Mouse (Mus musculus): ENCODE results near the gene Akt1s1. TPM values are rescaled to one million over a fixed set of nuclear protein-coding genes. Genes with fewer than 3 reads are reported as not detected.

Akt1s1 gene
- polyA plus RNA-seq, 1 experiment from 2014 or later, result 108 TPM

- H3K36me3 ChIP-seq, result peaks cover 43% of the 10 kb centered on the region
- no peak overlapping the region for H3K4me3 ChIP-seq
- H3K4me2 ChIP-seq, result no peak overlapping the region
- no peak overlapping the region for H3K9ac ChIP-seq
- no peaks in the 10 kb centered on the region for H3K9me3 ChIP-seq (replicated peaks)
- no peak for ATAC-seq (ENCODE audit: insufficient number of reproducible peaks, low FRiP score)
- H3K27me3 ChIP-seq (replicated peaks), result no peaks in the 10 kb centered on the region
- H3K27ac ChIP-seq (ENCODE audit: poor library complexity, severe bottlenecking), result no peak overlapping the region
- 94% methylated on average over 5 of the region's 5 CpGs for WGBS
- H3K4me1 ChIP-seq (replicated peaks), result peaks cover 30% of the 10 kb centered on the region
Measured at GRCm38 (mm10) chr7:44828706-44829105, 20.1 kb upstream of the Akt1s1 start.

- Histone ChIP-seq H3K36me3 (peaks cover 43% of the 10 kb centered on the region), H3K27ac (ENCODE audit: poor library complexity, severe bottlenecking) (no peak overlapping the region), H3K4me3 (no peak overlapping the region), H3K4me1 (replicated peaks) (0 out of 2 replicates have a peak, but pooled peaks cover 3% of the 10 kb centered on the region), H3K4me2 (no peak overlapping the region), H3K9me3 (replicated peaks) (no peaks in the 10 kb centered on the region), H3K9ac (no peak overlapping the region), H3K27me3 (replicated peaks) (no peaks in the 10 kb centered on the region; the same call in 1 of the 2 replicates)
- ATAC-seq (ENCODE audit: insufficient number of reproducible peaks, low FRiP score), result no peak
- WGBS, result 76% methylated on average over 4 of the region's 4 CpGs
Measured at GRCm38 (mm10) chr7:44832763-44833162, 16.0 kb upstream of the Akt1s1 start.

GRCm38 (mm10) chr7:44835373-44836015 is 13.3 kb upstream of the Akt1s1 start:
- no peaks in the 10 kb centered on the region for H3K9me3 ChIP-seq (replicated peaks)
- no peak for ATAC-seq (ENCODE audit: insufficient number of reproducible peaks, low FRiP score)
- no peak overlapping the region for H3K9ac ChIP-seq
- 85% methylated on average over 1 of the region's 1 CpGs for WGBS
- no peak overlapping the region for H3K4me2 ChIP-seq
- H3K4me3 ChIP-seq, result no peak overlapping the region
- no peak overlapping the region for H3K27ac ChIP-seq (ENCODE audit: poor library complexity, severe bottlenecking)
- H3K27me3 ChIP-seq (replicated peaks), result peaks cover 21% of the 10 kb centered on the region
- peaks cover 21% of the 10 kb centered on the region for H3K36me3 ChIP-seq
- peaks cover 20% of the 10 kb centered on the region for H3K4me1 ChIP-seq (replicated peaks)

GRCm38 (mm10) chr7:44836016-44836404 is 12.8 kb upstream of the Akt1s1 start:
- Histone ChIP-seq H3K4me1 (replicated peaks) (peaks cover 19% of the 10 kb centered on the region), H3K27ac (ENCODE audit: poor library complexity, severe bottlenecking) (no peak overlapping the region), H3K4me3 (no peak overlapping the region), H3K4me2 (no peak overlapping the region), H3K36me3 (peaks cover 21% of the 10 kb centered on the region), H3K9me3 (replicated peaks) (no peaks in the 10 kb centered on the region), H3K27me3 (replicated peaks) (peaks cover 26% of the 10 kb centered on the region), H3K9ac (no peak overlapping the region)
- no peak for ATAC-seq (ENCODE audit: insufficient number of reproducible peaks, low FRiP score)
- WGBS, result 44% methylated on average over 3 of the region's 3 CpGs

- H3K4me1 ChIP-seq (replicated peaks), result peaks cover 17% of the 10 kb centered on the region
- H3K4me3 ChIP-seq, result no peak overlapping the region
- ATAC-seq (ENCODE audit: insufficient number of reproducible peaks, low FRiP score), result no peak
- WGBS, result 83% methylated on average over 9 of the region's 9 CpGs
- H3K27ac ChIP-seq (ENCODE audit: poor library complexity, severe bottlenecking), result no peak overlapping the region
- H3K4me2 ChIP-seq, result no peak overlapping the region
- no peaks in the 10 kb centered on the region for H3K9me3 ChIP-seq (replicated peaks)
- no peak overlapping the region for H3K9ac ChIP-seq
- peaks cover 31% of the 10 kb centered on the region for H3K27me3 ChIP-seq (replicated peaks)
- H3K36me3 ChIP-seq, result peaks cover 20% of the 10 kb centered on the region
Measured at GRCm38 (mm10) chr7:44836423-44837053, 12.3 kb upstream of the Akt1s1 start.

GRCm38 (mm10) chr7:44838073-44838472 is 10.7 kb upstream of the Akt1s1 start:
- Histone ChIP-seq H3K4me3 (no peak overlapping the region), H3K36me3 (peaks cover 28% of the 10 kb centered on the region), H3K27ac (ENCODE audit: poor library complexity, severe bottlenecking) (no peak overlapping the region), H3K4me1 (replicated peaks) (peaks cover 17% of the 10 kb centered on the region), H3K9me3 (replicated peaks) (no peaks in the 10 kb centered on the region), H3K4me2 (no peak overlapping the region), H3K27me3 (replicated peaks) (peaks cover 37% of the 10 kb centered on the region), H3K9ac (no peak overlapping the region)
- ATAC-seq (ENCODE audit: insufficient number of reproducible peaks, low FRiP score), result no peak
- 82% methylated on average over 6 of the region's 6 CpGs for WGBS

DNA sequence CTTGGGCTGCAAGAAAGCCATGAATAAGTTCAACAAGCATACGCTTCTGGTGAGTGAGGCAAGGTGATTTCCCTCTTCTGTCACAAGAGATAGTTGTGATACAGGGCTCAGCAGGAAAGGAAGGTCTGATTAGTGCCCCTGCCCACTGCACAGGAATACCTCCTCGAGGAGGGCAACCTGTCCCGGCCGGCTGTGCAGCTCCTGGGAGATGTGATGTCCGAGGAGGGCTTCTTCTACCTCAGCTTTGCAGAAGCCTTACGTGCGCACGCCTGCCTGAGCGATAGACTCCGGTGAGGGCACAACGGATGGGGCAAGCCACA is 9.7 kb upstream of the Akt1s1 start:
- Histone ChIP-seq H3K9ac (peak overlapping the region; percentile 69; the same call in 1 of the 2 replicates), H3K4me3 (peak overlapping the region; percentile 33)

DNA sequence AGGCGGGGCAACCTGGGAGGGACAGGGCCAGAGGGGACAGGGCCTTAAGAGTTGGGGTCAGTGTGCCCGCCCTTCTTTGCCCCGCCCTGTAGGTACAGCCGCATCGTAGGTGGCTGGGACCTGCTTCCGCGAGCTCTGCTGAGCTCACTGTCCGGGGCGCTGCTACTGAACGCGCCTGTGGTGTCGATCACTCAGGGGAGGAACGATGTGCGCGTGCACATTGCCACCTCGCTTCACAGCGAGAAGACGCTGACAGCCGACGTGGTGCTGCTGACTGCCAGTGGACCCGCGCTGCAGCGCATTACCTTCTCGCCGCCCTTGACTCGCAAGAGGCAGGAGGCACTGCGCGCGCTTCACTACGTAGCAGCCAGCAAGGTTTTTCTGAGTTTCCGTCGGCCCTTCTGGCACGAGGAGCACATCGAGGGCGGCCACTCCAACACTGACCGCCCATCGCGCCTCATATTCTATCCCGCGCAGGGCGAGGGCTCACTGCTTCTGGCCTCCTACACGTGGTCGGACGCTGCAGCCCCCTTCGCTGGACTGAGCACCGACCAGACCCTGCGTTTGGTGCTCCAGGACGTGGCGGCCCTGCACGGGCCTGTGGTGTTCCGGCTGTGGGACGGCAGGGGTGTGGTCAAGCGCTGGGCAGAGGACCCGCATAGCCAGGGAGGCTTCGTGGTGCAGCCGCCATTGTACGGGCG is 9.2 kb upstream of the Akt1s1 start:
- Histone ChIP-seq H3K27ac (ENCODE audit: poor library complexity, severe bottlenecking) (no peak overlapping the region), H3K36me3 (peaks cover 44% of the 10 kb centered on the region), H3K4me2 (peak overlapping the region; percentile 76), H3K27me3 (replicated peaks) (peaks cover 37% of the 10 kb centered on the region), H3K4me3 (peak overlapping the region; percentile 33), H3K4me1 (replicated peaks) (peaks cover 17% of the 10 kb centered on the region), H3K9me3 (replicated peaks) (no peaks in the 10 kb centered on the region), H3K9ac (peak overlapping the region; percentile 69)
- 3% methylated on average over 58 of the region's 58 CpGs for WGBS
- ATAC-seq (ENCODE audit: insufficient number of reproducible peaks, low FRiP score), result peak; percentile 58

More for the DNA sequence above, 9.7 kb upstream of the Akt1s1 start:
- Histone ChIP-seq H3K27ac (ENCODE audit: poor library complexity, severe bottlenecking) (no peak overlapping the region), H3K4me1 (replicated peaks) (peaks cover 17% of the 10 kb centered on the region), H3K4me2 (peak overlapping the region; percentile 76), H3K36me3 (peaks cover 39% of the 10 kb centered on the region), H3K27me3 (replicated peaks) (peaks cover 37% of the 10 kb centered on the region), H3K9me3 (replicated peaks) (no peaks in the 10 kb centered on the region)
- 29% methylated on average over 11 of the region's 11 CpGs for WGBS
- no peak for ATAC-seq (ENCODE audit: insufficient number of reproducible peaks, low FRiP score)

GRCm38 (mm10) chr7:44840426-44840825 is 8.4 kb upstream of the Akt1s1 start:
- no peak for ATAC-seq (ENCODE audit: insufficient number of reproducible peaks, low FRiP score)
- H3K4me3 ChIP-seq, result peak overlapping the region; percentile 33; the same call in 1 of the 2 replicates
- peak overlapping the region; percentile 76 for H3K4me2 ChIP-seq
- peak overlapping the region; percentile 69 for H3K9ac ChIP-seq
- peaks cover 52% of the 10 kb centered on the region for H3K36me3 ChIP-seq
- 58% methylated on average over 14 of the region's 14 CpGs for whole genome bisulfite sequencing
- peaks cover 17% of the 10 kb centered on the region for H3K4me1 ChIP-seq (replicated peaks)
- H3K27ac ChIP-seq (ENCODE audit: poor library complexity, severe bottlenecking), result no peak overlapping the region
- no peaks in the 10 kb centered on the region for H3K9me3 ChIP-seq (replicated peaks)
- peaks cover 37% of the 10 kb centered on the region for H3K27me3 ChIP-seq (replicated peaks)

DNA sequence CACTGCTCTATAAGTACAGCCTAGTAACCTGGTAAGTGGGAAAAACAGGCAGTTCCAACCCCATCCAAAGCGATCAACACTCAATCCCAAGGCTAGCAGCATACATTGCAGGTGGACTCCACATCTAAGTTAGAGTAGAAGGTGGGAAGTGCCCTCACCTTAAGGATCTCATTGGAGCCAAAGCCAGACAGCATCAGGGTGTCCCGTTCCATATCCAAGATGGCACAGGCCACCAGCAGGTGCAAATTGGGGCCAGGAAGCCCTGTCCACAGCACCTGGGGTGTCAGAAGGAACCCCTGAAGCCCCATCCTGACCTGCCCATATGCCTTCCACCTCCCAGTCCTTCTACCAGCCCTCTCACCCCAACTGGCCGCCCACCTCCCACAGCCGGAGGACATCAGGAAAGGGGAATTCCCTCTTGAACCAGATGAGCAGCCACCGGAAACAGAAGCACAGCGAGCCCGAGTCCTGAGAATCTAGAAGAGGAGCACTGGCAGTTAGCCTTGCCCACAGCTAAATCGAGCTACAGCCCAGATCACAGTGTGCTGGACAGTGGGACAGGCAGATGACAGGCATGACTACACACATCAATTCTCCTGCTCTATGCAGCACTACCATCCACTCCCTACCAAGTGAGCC is 6.8 kb upstream of the Akt1s1 start:
- peaks cover 67% of the 10 kb centered on the region for H3K36me3 ChIP-seq
- H3K27ac ChIP-seq (ENCODE audit: poor library complexity, severe bottlenecking), result no peak overlapping the region
- H3K4me1 ChIP-seq (replicated peaks), result peaks cover 17% of the 10 kb centered on the region
- no peak overlapping the region for H3K9ac ChIP-seq
- 92% methylated on average over 8 of the region's 8 CpGs for WGBS
- ATAC-seq (ENCODE audit: insufficient number of reproducible peaks, low FRiP score), result no peak
- H3K27me3 ChIP-seq (replicated peaks), result peaks cover 37% of the 10 kb centered on the region
- H3K4me2 ChIP-seq, result no peak overlapping the region
- H3K9me3 ChIP-seq (replicated peaks), result no peaks in the 10 kb centered on the region
- H3K4me3 ChIP-seq, result no peak overlapping the region

GRCm38 (mm10) chr7:44845006-44845405 is 3.8 kb upstream of the Akt1s1 start:
- WGBS, result 89% methylated on average over 10 of the region's 10 CpGs

More at GRCm38 (mm10) chr7:44845006-44845405, 3.8 kb upstream of the Akt1s1 start:
- peaks cover 21% of the 10 kb centered on the region for H3K27me3 ChIP-seq (replicated peaks)
- H3K4me3 ChIP-seq, result no peak overlapping the region
- peaks cover 68% of the 10 kb centered on the region for H3K36me3 ChIP-seq
- H3K9ac ChIP-seq, result no peak overlapping the region
- H3K9me3 ChIP-seq (replicated peaks), result no peaks in the 10 kb centered on the region
- peaks cover 14% of the 10 kb centered on the region for H3K4me1 ChIP-seq (replicated peaks)
- no peak overlapping the region for H3K27ac ChIP-seq (ENCODE audit: poor library complexity, severe bottlenecking)
- ATAC-seq (ENCODE audit: insufficient number of reproducible peaks, low FRiP score), result no peak
- no peak overlapping the region for H3K4me2 ChIP-seq

All from heart, embryonic 12.5 days (tissue).